Mouse (Mus musculus) frontal cortex, adult 2 months (tissue): Measurements from ENCODE around the gene Park7. TPM values are rescaled to one million over a fixed set of nuclear protein-coding genes. Genes with fewer than 3 reads are reported as not detected.
"Not testable (repeated sequence)": the region's sequence is repeated elsewhere in the genome, so short reads cannot be mapped to it uniquely, and the experiment has no call there.

Source experiments
- DNase-seq, 2 experiments: peaks; one replicate each; pipeline ENCODE4 v3.0.0; 2022; ENCODE audit warnings: low spot score in 1 of 2; ENCODE audit errors: extremely low spot score in 1 of 2
- polyA plus RNA-seq: library from polyadenylated mRNA; depleted of rRNA; stranded (reverse); fragments of >200 nt; gene quantifications from 2 replicates; pipeline ENCODE4 v1.2.3, GENCODE M21; 2012

The Park7 gene
- polyA plus RNA-seq, 1 experiment, result 306 TPM

DNA sequence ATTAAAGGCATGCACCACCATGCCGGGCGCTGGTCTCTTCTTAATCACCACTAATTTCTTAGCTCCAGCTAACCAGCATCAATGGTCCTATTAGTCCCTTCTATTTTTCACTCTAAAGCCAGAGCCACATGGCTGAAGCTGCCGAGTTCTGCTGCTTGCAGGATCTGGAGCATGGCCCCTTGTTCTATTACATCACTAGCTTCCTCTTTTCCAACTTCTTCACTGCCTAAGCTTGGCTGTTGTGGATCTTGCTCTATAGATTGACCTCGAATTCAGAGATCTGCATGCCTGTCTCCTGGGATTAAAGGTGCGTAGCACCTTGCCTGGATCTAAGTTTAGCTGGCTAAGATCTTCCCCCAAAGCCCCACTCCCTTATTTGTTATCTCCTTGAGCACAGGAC lies 31.6 kb downstream of the Park7 start:
- DNase-seq, result no peak

DNA sequence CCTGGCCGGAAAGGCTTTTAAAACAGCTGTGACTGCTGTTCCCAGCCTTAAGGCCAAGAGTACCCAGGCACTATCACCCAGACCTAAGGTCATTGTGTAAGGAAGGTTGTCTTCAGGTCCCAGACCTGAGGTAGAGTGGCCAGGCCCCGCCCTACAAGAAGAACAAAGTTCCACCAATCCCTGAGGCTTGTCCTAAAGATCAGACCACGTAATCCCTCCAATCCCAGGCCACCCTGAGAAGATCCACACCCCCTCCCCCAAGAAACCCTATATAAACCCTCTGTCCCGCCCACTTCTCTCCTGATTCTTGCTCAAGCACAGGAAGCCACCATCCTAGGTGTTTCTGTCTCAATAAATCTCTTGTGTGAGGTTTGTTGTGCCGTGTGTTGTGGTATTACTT lies 33.9 kb downstream of the Park7 start:
- no peak for DNase-seq

DNA sequence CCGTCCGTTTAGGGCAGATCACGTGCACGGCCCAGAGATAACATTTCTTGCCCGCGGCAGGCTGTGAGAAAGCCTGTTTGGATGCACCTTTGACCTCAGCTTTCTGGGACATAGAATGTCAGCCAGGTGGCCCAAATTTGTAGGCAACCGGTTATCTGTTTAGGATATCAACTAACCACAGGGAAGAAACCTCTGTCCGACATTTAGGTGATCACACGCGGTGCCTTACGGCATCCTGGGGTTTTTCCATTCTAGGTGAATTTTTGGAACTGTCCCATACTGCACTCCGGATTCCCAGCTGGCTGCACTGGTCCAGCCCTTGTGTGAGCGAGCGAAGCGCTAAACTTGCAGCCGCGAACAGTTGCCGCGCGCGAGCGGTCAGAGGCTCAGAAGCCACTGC lies 34.6 kb downstream of the Park7 start:
- no peak for DNase-seq

DNA sequence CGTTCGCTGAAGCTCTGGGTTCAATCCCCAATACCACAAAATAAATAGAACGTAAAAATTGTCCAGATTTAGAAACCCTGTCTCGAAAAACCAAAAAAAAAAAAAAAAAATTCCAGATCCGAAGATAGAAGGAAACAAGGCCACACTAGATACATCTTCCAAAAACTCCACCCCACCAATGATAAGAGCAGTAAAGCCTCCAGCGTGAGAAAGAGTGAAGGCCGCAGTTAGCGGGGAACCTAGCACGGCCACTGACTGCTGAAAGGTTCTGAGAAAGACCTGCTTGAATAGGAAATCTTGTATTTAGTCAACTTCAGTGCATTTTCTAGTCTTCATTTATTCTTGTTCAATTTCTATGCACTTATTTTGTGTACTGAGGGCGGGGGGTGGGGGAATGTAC lies 38.8 kb downstream of the Park7 start:
- DNase-seq, result no peak

DNA sequence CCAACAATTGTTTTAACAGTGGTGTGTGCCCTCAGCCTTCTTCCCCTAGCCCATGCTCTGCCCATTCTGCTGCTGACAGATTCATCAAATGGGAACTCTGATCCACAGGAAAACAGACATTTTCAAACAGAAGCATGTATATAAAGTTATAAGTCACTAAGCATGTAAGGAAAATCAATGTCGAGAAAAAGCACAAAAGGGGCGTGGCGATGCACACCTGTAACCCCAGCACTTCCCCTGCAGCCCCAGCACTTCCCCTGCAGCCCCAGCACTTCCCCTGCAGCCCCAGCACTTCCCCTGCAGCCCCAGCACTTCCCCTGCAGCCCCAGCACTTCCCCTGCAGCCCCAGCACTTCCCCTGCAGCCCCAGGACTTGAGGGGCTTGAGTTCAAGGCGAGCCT lies 39.8 kb downstream of the Park7 start:
- DNase-seq, result not testable (repeated sequence)

DNA sequence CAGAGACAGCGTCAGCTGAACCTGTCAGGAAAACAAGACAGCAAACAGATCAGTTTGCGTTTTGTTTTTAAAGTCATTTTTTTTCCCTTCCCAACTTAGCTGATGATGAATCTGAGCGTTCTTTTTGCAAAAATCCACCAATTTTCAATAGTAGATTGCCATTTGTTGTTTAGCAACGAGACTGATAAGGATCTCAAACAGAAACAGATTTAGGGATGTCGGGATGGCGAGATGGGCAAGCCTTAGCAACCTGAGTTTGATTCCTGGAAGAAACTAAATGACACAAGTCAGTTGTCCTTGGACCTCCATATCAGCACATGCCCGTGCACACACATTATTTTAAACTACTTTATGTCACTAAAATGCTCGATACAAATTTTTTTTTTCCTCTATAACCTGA lies 41.6 kb downstream of the Park7 start:
- DNase-seq, result no peak

DNA sequence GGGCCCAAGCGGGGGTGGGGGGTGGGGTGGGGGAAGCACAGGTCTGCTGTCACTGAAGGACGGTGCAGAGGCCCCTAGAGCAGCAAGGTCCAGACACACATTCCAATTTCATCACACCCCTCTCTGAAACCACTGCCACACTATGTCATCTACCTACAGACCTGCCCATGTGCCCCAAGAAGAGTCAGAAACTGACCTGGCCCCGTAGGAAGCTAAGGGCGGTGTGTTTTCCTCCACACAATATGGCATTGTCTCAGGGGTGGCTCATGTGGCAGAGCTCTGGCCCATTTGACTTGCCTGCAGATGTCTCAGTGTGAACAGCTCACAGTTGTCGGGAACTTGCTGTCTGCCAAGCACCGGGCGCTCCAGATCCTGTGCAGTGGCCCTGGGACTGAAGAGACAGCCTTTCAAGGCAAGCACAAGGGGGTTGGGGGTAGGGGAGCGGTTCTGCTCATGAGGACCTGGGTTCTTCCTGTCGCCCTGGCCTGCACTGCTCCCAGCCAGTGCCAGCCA lies 42.0 kb downstream of the Park7 start:
- DNase-seq, result no peak

DNA sequence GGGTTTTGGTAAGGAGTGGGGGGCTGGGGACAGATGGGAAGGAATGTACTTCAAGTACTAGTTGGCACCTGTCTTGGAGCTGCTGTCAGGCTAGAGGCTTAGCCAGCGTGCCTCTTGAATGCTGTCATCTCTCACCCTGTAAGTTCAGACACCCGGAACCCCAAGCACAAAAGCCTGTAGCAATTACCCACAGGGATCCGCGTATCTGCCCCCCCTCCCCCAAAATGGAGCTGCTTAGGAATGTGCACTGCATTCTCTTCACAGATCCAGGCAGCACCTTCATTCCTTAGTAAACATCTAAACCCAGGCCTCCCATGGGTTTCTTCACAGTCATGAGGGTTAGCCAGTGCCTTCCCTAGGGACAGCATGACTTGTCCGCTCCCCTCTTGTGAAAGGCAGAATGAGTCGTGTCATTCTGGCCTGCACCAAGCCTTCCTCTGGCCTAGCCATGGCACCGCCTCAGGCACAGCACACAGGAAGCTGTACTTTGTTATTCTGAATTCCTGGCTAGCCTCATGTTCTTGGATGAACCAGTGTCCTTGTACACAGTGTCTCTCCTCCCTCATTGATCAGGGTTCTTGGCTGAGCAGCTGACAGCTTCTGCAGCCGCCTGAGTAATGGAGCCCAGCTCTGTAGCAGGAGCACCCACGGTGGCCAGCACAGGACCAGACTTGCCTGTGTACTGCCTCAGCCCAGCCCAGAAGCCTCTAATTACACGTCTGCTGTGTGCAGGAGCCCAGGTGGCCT lies 42.7 kb downstream of the Park7 start:
- DNase-seq, result no peak

DNA sequence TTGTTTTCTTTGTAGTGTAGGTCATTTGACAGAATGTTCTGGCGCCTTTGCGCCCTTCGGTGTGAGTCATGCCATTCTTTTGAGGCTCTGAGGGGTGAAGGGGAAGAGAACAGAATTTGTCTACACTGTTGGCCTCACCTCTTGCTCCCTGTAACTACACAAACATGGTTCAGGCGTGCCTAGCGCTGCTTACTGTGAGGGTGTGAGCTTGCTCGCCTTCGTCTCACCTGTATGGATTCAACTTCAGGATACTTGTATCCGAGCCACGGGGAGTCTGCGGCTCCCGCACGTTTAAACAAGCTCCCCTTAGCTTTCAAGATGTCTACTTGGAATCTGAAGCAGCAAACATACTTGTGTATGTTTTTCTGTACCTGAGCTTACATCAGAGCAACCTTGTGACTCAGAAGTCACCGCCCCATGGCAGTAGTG lies 43.3 kb downstream of the Park7 start:
- DNase-seq, result no peak

DNA sequence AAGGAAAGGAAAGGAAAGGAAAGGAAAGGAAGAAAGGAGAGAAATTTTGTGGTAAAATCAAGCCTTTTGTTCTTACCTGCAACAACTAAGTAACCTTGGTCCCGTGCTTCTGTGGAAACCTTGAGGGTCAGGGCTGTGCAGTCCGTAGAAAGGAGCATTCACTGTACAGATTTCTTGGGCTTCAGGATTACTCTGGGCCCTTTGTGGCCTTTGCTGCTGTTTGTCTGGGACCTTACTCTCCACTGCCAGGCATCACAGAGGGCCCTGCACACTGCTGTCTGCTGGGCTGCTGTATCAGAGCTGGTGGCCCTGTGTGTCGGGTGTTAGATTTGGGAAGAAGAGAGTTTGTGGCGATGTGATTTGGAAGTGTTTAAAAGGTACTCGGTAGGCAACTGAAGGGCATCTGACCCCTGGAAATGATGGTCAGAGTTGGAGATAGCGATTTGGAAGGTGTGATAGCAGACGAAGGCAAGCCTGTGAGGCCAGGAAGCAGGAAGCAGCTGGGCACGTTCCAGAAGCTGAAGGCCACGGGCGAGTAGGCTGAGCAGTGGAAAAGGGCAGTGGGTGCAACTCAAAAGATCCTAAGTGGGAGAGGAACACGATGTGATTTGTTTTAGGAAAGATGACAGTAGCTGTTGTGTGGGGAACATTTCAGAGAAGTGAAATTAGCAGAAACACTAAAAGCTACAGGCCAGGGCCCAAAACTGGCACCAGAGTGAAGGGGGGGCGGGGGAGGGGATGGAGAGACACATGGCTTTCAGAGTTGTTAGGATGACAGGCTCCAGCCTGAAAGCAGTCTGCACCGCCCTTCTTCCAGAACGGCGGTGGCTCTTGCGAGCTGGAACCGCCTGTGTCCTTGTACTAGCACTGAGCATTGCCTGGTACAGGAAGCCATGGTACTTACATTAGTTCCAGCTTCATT lies 44.7 kb downstream of the Park7 start:
- no peak for DNase-seq

DNA sequence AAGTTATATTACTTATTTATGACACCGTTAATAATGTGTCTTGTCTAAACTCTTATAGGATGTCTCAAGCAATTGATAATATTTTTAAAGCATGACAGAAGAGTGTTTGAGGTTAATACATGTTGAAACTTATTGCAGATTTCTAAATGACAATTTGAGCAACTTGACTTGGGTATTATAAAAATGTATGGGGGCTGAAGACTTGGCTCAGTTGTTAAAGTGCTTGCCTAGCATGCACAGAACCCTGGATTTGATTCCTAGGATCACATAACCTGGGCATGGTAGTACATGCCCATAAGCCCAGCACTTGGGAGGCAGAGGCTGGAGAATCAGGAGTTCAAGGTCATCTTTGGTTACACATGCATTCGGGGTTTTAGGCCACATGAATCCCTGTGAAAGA lies 45.4 kb downstream of the Park7 start:
- no peak for DNase-seq

DNA sequence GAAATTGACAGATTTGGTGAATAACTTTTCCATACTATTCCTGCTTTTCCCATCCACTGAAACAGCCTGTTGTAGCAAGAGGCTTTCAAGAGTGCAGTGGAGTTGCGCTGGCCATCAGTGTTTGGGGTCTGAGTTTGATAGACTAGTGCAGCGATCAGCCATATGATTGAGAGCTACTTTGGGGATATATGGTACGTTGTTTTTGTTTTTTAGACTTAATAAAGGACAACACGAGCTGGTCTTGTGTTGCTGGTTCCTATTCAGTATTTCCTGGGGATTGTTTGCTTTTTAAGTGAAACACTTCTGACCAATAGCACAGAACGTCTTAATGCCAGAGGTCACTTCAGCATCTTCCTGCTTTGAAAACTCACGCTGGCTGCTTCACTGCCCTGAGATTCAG lies 46.1 kb downstream of the Park7 start:
- DNase-seq, result no peak

DNA sequence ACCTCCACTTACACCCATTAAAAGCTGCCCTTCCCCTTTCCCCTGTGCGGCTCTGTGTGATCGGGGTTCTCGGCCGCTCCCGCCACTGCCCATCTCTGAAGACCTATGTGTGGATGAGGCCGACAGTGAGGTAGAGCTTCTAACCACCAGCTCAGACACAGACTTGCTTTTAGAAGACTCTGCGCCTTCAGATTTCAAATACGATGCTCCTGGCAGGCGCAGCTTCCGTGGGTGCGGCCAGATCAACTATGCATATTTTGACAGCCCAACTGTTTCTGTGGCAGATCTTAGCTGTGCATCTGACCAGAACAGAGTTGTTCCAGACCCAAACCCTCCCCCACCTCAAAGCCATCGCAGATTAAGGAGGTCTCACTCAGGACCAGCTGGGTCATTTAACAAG lies 47.7 kb downstream of the Park7 start:
- no peak for DNase-seq

DNA sequence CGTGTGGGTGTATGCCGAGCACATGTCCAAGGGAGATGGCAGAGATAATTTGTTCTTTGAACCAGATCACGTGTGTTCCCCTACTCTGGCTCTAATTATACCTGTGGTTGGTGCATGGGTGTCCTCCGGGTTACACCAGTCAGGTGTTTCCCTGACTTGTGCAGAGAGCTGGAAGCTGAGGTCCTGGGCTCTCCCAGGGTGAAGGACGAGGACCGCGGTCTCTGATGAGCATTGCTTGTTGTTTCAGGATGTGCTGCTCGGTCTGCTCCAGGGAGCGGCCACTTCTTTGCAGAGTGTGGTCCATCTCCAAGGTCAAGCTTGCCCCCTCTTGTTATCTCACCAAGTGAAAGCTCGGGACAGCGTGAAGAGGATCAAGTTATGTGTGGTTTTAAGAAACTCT lies 48.2 kb downstream of the Park7 start:
- no peak for DNase-seq

DNA sequence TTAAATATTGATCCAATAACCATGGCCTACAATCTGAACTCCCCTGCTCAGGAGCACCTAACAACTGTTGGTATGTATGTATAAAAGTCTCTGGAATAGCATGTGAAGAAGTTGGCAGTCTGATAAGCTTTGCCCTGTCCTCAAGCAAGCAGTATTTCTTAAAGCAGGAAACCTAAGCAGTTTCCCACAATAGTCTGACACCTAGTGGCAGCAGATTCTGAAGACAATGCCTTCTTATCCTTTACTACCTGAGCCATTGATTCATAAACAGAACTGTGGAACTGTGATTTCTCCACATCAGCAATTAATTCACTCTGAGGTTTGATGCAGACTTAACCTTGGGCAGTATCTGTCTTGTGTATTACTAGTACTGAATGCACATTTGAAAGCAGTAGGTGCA lies 48.9 kb downstream of the Park7 start:
- peak in 1 of 2 experiments; percentile 50 for DNase-seq

DNA sequence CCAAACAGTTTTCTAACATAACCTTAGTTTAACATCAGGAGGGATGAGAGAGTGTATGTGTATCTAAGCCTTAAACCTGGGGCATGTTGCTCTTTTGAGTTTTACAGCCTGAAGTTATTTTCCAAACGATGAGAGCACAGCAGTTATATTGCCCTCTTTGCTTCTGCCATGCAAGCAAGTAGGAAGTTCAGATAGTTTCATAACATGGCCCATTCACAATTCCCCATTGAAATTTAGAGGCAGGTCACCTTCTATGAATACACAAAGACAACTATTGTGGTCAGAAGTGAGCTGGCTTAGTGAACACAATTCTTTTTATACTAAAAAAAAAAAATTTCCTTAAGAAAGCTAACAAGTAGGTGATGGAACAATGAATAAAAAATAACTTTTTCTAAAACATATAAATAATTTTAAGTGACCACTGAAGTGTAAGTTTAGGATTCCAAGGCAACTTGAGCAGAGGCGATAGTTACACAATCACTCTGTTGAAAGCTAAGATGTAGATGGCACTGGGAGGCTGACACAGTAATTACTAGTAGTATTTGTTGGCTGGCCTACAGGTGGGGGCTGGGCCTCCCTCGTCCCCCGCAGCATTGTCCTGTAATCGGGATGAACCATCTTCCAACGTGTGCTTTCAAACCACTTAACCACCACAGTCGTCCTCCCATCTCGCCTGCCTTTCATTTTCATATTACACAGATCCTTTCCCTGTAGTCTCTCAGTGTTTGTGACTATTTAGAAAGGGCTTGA lies 51.4 kb downstream of the Park7 start:
- no peak for DNase-seq

DNA sequence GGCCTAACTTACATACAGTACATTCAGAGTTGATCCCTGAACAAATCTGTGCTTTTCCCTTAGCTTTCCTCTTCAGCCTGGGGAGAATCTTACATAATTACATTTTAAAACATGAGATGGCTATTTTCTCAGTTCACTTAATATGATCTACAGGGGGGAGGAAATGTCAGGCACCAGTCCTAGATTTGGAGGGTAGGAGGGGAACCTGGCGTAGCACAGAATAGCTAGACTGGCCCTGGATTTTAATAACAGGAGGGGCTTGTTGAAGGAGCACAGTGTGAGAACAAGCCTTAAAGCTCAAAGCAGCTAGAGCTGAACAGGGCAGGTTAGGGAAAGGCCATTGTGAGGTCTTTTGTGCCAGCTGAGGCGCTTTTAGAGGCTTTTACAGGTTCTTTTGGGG lies 53.1 kb downstream of the Park7 start:
- DNase-seq, result no peak

DNA sequence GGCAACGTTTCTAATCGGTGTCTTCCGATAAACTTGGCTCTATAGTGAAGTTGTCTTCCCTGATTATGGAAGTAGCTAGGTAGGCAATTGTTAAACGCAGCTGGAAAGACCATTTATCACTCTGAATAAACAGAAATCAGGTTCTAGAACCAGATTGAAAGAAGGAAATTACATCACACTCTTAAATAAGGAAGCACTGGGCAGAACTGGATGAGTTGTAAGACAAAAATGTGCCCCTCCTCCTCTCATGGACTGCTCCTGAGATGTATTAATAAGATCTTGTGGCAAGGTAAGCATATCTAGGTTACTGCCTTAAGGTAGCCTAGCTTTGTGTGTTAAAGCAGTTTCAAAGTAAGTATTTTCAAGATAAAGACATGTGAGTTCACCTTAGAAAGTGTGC lies 53.7 kb downstream of the Park7 start:
- DNase-seq, result no peak

DNA sequence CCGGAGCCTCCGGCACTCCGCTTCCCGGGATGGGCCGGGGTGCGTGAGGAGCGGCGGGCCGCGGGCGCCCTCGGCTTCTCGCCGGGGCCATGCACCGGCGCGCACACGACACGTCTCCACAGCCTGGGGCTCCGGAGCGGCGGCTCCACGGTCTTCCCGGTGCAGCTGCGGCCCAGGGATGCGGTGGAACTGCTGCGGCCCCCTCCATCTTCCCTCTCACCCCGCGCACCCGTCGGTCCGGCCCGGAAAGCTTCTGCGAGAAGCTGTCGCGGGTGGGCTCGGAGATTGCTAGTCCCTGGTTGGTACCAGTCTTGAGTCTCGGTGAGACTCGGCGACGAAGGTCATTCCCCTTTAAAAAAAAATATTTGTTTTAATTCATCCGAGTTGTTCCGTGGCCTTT lies 58.9 kb downstream of the Park7 start:
- DNase-seq, result no peak

DNA sequence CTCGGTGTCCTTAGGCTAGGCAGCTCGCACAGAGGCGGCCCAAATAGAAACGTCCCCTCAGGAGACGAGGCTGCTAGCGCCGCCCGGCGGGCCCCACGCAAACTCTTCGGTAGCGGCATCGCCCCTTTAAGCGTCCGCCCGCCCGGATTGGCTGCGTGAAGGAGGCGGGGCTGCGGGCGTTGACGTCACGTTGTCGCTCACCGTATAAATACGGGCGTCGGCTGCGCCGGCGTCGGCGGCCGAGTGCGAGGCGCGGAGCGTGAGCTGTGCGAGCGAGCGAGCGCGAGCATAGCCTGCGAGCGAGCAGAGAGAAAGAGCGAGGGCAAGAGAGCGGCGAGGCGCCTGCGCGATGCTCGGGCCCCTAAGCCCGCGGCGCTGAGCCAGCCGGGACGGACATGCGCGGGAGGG lies 59.4 kb downstream of the Park7 start:
- DNase-seq, result peak; percentile 85 to 96
